Mouse (Mus musculus) MN1 (cell line): Measurements from ENCODE around the gene Prkaa1.
"Not testable (repeated sequence)": the region's sequence is repeated elsewhere in the genome, so short reads cannot be mapped to it uniquely, and the experiment has no call there.

Source experiments
- DNase-seq: peaks from one replicate; pipeline ENCODE4 v3.0.0-alpha.2; 2016; ENCODE audit warnings: low spot score

Prkaa1 gene

DNA sequence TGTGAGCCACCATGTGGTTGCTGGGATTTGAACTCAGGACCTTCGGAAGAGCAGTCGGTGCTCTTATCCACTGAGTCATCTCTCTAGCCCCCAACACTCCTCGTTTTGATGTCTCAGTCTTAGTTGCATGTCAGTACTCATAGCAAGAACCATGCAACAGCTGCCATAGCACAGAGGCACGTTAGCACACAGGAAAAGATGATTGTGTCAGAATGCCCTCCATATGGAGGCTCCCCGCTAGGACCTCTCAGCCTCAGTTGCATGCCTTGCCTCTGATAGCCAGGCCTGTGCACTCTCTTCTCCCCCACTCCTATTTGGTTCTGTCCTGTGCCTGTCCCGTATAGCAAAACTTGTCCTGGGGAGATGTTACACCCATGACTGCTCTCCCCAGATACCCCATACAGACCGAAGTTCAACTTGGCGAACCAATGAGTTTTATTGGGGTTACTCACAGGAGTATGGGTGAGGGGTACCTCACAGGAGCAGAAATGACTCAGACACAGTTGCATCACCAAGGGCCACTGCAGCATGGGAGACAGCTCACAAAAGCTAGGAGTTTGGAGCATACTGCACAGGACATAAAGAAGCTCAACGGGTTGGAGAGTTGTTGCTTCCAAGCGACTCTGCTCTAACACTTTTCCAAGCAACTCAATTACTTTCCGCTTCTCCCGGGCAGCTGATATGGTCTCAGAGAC is 14.4 kb upstream of the Prkaa1 start:
- no peak for DNase-seq

DNA sequence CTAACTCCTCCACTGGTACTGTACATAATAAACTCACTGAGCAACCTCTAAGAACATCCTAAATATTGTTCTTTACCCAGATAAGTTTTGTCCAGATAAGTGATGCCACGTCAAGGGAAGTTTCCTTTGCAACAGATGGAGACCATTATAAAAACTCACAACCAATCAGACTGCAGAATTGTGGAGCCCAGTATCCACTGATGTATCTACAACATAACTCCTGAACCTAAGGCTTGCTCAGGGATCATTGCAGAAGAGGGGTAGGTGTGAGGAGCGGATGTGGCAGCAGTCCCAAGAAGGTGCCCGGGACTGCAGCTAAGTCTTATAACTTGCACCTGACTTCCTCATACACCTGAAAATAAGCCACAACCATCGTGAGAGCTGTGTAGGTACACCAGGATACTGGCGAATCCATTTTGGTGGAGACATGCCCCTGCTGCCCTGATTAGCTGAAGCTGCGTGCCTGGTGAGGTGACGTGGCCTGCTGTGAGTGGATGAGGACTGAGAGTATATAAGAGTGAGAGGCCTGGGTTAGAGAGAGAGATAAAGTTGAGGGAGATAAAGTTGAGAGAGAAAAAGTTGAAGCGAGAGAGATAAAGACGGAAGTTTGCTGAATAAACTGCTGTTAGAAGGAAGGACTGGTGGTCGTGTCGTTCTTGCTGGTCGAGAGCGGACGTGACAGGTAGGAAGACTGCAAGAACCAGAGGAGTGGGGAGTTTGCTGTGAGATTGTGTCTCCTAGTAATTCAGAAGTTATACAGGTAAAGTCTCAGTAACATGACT is 12.6 kb upstream of the Prkaa1 start:
- DNase-seq: not testable (repeated sequence)

GRCm38 (mm10) chr15:5133301-5133700 is 10.4 kb upstream of the Prkaa1 start:
- no peak for DNase-seq

- DNase-seq: no peak
Measured at GRCm38 (mm10) chr15:5134179-5134578, 9.5 kb upstream of the Prkaa1 start.

DNA sequence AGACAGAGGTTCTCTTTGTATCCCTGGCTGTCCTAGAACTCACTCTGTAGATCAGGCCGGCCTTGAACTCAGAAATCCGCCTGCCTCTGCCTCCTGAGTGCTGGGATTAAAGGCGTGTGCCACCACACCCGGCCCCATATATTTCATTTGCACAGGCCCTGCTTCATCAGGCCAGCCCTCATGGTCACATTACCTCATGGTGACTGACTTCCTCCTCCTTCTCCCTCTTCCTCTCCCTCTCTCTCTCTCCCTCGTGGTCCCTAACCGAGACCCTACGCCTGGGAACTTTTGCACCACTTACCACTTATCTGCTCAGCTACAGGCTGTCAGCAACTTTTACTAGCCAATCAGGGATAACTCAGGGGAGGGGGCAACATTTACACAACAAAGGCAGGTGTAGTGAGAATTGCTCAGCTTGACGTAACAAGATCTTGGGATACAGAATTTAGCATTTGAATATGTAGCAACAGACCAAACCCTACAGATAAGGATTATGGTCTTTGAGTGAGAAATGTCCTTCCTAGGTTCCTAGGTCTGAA is 8.6 kb upstream of the Prkaa1 start:
- DNase-seq: no peak

- peak; percentile 66 for DNase-seq
Measured at GRCm38 (mm10) chr15:5138021-5138856, 5.4 kb upstream of the Prkaa1 start.

DNA sequence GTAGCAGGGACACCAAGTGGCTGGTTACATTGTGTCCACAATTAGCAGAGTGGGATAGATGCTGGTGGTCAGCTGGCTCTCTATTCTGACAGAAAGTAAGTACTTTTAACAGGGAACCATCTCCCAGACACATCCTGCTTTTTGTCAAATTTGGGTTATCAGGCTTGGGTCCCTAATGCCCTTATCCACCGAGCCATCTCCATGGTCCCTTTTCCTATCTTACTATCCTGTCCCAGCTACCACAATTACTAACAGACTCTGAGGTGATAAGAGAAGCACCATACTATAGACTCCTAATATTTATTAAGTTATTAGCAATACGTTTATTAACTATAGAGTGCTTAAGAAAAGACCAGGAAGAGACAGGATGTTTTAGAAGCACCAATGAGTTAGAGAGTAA is 4.3 kb upstream of the Prkaa1 start:
- DNase-seq: no peak

DNA sequence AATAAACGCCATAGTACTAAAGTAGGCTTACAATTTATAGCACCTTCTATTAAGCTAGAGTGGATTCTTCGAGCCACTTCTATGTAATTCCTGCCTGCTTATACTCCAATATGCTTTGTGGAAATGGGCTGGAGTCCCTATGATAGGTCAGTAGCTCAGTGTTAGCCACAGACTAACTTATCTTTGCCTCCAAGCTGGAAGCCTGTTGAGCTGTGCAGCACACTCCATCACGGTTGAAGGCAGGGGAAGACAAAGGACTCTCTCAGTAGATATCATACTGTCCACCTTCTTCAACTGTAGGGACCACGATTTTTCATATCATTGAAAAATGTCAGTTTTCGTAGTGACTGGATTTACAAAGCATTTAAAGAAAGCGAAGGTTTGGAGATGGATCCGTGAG is 3.8 kb upstream of the Prkaa1 start:
- DNase-seq: no peak

DNA sequence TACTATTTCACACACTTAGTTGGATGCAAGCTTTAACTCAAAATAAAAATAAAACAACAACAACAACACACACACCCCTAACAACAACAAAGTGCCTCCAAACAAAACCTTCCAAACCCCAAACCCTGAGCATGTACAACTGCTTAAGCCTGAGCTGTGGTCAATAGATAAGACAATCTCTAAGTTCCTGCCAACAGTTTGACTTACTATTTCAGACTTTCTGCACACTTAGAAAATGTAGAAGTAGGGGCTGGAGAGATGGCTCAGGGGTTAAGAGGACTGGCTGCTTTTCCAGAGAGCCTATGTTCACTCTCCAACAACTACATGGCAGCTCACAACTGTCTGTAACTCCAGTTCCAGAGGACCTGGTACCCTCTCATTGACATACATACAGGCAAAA is 3.3 kb upstream of the Prkaa1 start:
- no peak for DNase-seq

- peak; percentile 40 for DNase-seq
Measured at GRCm38 (mm10) chr15:5142047-5142446, 1.6 kb upstream of the Prkaa1 start.

GRCm38 (mm10) chr15:5142714-5143113 is 947 bp upstream of the Prkaa1 start:
- DNase-seq: no peak

GRCm38 (mm10) chr15:5144021-5144778 is 539 bp downstream of the Prkaa1 start:
- peak; percentile 82 for DNase-seq

DNA sequence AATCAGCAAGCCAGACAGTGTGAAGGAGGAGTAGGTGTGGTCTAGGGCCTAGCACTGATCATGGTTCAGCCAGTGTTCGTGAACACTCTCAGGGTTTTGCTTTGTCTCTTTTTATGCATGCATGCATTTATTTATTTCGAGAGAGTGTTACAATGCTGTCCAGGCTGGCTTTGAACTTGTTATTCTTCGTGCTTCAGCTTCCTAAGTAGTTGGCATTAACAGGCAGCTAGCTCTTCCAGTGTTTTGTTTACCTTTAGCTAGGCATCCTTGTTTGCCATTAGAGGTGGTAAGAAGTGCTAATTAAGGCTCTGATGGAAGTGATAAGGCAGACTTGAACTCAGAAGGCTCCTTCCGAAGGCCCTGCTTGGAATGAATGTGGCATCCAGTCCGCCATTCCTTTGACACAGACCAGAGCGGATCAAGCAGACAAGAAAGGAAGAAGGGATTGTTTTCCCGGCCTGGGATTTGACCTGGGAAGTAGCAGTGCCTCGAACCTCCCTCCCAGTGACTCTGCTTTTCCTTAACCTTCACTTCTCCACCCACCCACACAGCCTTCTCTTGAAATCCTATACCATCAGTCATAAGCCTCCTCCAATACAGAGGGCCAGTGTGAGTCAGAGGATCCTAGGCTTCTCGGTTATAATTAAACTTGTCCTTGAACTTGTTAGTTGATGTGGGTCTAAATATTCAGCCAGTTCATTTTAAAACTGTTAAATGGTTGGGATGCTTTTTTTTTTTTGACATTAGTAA is 1.7 kb downstream of the Prkaa1 start:
- DNase-seq: no peak

DNA sequence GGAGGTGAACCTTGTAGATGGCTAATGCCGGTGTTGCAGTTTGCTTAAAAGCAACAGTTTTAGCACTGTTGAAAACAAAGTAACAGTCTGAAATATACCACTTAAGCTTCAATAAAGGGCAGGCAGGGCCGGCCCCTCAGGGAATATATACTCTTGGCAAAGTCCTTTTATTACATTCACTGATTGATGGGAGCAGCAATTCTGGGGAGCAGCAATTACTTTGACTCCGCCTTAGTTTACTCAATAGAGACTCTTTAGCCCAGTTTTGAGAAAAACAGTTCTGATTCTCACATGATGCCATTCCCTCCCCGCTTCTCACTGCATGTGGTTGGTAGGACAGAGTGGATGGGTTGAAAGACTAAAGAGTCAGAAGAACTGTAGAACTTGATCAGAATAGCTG is 5.5 kb downstream of the Prkaa1 start:
- DNase-seq: no peak

DNA sequence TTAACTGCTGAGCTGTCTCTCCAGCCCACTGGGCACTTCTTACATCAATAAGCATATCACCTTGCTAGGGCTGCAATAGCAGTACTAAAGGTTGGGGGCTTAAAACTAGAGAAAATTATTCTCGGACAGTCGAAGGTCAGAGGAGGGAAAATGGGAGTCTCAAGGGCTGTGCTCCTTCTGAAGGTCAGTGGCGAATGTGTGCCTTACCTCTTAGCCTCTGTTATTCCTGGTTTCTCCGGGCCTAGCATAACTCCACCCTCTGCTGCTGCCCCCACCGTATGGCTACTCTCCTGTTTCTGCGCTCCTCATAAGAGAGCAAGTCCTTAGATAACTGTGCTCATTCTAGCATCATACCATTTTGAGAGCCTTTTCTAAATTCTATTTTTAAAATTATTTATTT is 8.5 kb downstream of the Prkaa1 start:
- no peak for DNase-seq

DNA sequence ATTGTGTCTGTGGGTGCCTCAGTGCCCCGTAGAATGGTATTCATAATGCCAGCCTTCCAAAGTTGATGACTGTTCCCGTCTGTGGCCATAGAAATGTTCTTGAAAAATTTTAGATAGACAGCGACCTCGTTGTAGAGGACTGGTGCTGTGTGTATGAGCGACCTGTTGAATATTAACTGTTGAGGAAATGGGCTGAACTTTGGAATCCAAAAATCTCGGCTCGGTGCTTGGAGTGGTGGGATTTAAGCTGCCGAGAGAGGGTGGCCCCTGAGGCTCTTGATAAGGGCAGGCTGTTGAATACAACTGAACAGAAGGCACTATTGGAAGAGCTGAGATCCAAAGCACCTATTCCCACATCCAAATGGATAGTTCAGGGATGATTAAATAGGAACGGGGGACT is 11.0 kb downstream of the Prkaa1 start:
- no peak for DNase-seq

DNA sequence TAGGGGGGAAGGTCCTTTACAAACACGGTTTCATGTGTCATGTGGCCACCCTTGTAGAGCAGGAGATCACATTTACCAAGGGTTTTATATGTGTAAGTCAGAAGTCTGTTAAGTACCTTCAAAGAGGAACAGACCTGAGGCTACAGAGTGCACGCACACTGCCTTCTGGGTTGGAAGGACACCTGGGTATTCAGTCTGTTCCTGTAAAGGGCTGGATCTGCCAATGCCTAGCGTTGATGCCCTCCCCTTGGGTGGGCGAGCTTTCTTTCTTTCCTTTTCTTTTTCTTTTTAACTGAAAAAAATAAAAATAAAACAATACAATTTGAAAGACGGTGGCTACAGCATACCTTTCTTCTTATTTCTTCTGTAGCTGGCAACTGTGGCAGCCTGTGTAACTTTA is 11.4 kb downstream of the Prkaa1 start:
- no peak for DNase-seq

- no peak for DNase-seq
Measured at GRCm38 (mm10) chr15:5156355-5156754, 12.7 kb downstream of the Prkaa1 start.

- no peak for DNase-seq
Measured at GRCm38 (mm10) chr15:5157386-5157785, 13.7 kb downstream of the Prkaa1 start.

- DNase-seq: no peak
Measured at GRCm38 (mm10) chr15:5158827-5159226, 15.2 kb downstream of the Prkaa1 start.
